Mouse (Mus musculus): ENCODE results near the gene Cds2. TPM values are rescaled to one million over a fixed set of nuclear protein-coding genes. Genes with fewer than 3 reads are reported as not detected.
"Not testable (repeated sequence)": the region's sequence is repeated elsewhere in the genome, so short reads cannot be mapped to it uniquely, and the experiment has no call there.

The Cds2 gene
- 10 to 100 TPM; 80.1 to 91.4 TPM for total RNA-seq (2021)
- long read RNA-seq, experiment 1, full-length matches to known transcripts, result 12 of 42 reads
- long read RNA-seq, experiment 1, partial matches to known transcripts, result 0 of 42 reads
- long read RNA-seq, experiment 1, other reads (novel, unspliced or antisense), result 30 of 42 reads
- long read RNA-seq, experiment 2, full-length matches to known transcripts, result 5 of 32 reads
- long read RNA-seq, experiment 2, partial matches to known transcripts, result 1 of 32 reads
- long read RNA-seq, experiment 2, other reads (novel, unspliced or antisense), result 26 of 32 reads

- DNase-seq, result peak; percentile 100
- intact Hi-C loops (cut with DNase I), result loop anchor here (2.0 to 5.0 kb wide), 2 partner anchors 52 to 224 kb away; no protein-coding TSS in a partner anchor
These were observed at the start of gene Cds2 for GRCm38 (mm10) chr2:132262879-132263398. Gene Cds2 (plus strand): TSS chr2:132263148.

- intact Hi-C loops (cut with DNase I), result no loop called here
- peak; percentile 3 to 16 for DNase-seq
These were observed 41.3 kb upstream of the Cds2 start for GRCm38 (mm10) chr2:132221611-132222073.

- no peak for DNase-seq
- intact Hi-C loops (cut with DNase I), result no loop called here
These were observed 38.6 kb upstream of the Cds2 start for GRCm38 (mm10) chr2:132224359-132224758.

- intact Hi-C loops (cut with DNase I), result no loop called here
These were observed 30.5 kb upstream of the Cds2 start for GRCm38 (mm10) chr2:132232413-132232945.

GRCm38 (mm10) chr2:132233985-132234765 is 28.8 kb upstream of the Cds2 start:
- DNase-seq, result no peak
- intact Hi-C loops (cut with DNase I), result no loop called here

More at GRCm38 (mm10) chr2:132232413-132232945, 30.5 kb upstream of the Cds2 start:
- no peak for DNase-seq

- DNase-seq, result no peak
- intact Hi-C loops (cut with DNase I), result no loop called here
These were observed 27.7 kb upstream of the Cds2 start for GRCm38 (mm10) chr2:132235291-132235690.

- intact Hi-C loops (cut with DNase I), result loop anchor here (2.0 kb wide), 1 partner anchor 415 kb away; no protein-coding TSS in a partner anchor
- DNase-seq, result no peak
These were observed 27.0 kb upstream of the Cds2 start for GRCm38 (mm10) chr2:132235975-132236374.

- intact Hi-C loops (cut with DNase I); DNase-seq: not testable (repeated sequence)
These were observed 23.5 kb upstream of the Cds2 start for GRCm38 (mm10) chr2:132239434-132239833.

- intact Hi-C loops (cut with DNase I), result loop anchor here (5.0 kb wide), 1 partner anchor 103 kb away; no protein-coding TSS in a partner anchor
- DNase-seq, result peak; percentile 70 to 77
These were observed 22.5 kb upstream of the Cds2 start for GRCm38 (mm10) chr2:132240457-132240856.

- no peak for DNase-seq
- intact Hi-C loops (cut with DNase I), result loop anchor here (2.0 to 5.0 kb wide), 2 partner anchors 106 to 261 kb away; no protein-coding TSS in a partner anchor
These were observed 19.6 kb upstream of the Cds2 start for GRCm38 (mm10) chr2:132243370-132243769.

GRCm38 (mm10) chr2:132247539-132248313 is 15.2 kb upstream of the Cds2 start, which contains the start of gene Tmem230:
Gene Tmem230 (minus strand): TSS chr2:132247807.
- peak; percentile 93 to 97 for DNase-seq
- intact Hi-C loops (cut with DNase I), result no loop called here

GRCm38 (mm10) chr2:132251911-132252310 is 11.0 kb upstream of the Cds2 start:
- no peak for DNase-seq
- intact Hi-C loops (cut with DNase I), result no loop called here

- peak; percentile 96 to 98 for DNase-seq
- intact Hi-C loops (cut with DNase I), result no loop called here
These were observed 10.1 kb upstream of the Cds2 start, which contains the start of gene Pcna for GRCm38 (mm10) chr2:132252542-132253528. Gene Pcna (minus strand): TSS chr2:132253314.

GRCm38 (mm10) chr2:132253603-132254002 is 9.3 kb upstream of the Cds2 start:
- intact Hi-C loops (cut with DNase I), result no loop called here
- no peak for DNase-seq

- intact Hi-C loops (cut with DNase I), result loop anchor here (2.0 kb wide), 1 partner anchor 51 kb away; no protein-coding TSS in a partner anchor
- no peak for DNase-seq
These were observed 5.4 kb upstream of the Cds2 start for GRCm38 (mm10) chr2:132257350-132258068.

GRCm38 (mm10) chr2:132260601-132261000 is 2.3 kb upstream of the Cds2 start:
- no peak for DNase-seq
- intact Hi-C loops (cut with DNase I), result loop anchor here (5.0 kb wide), 1 partner anchor 227 kb away; no protein-coding TSS in a partner anchor

GRCm38 (mm10) chr2:132262175-132262574 is 773 bp upstream of the Cds2 start:
- intact Hi-C loops (cut with DNase I), result loop anchor here (2.0 to 5.0 kb wide), 2 partner anchors 53 to 225 kb away; no protein-coding TSS in a partner anchor
- no peak for DNase-seq
